Mouse (Mus musculus): Measurements from ENCODE around the gene C530025M09Rik.

- TF ChIP-seq CTCF (IDR thresholded peaks at IDR 0.05; ENCODE audit: extremely low read depth, insufficient read length, insufficient replicate concordance, low read depth, low read length) (no peak), POLR2A (IDR thresholded peaks at IDR 0.05; ENCODE audit: low read depth, low read length) (no peak)
These were observed 30.0 kb upstream of the C530025M09Rik start for GRCm38 (mm10) chr2:149861002-149861401.
